Mouse (Mus musculus) myocyte (in vitro differentiated cells): ENCODE measurements at regions not wholly inside any gene's neighbourhood (a gene's known extent, or its start where the extent isn't known, plus 50 kb on each side); places are given as distances from the start of the nearest gene placed in this dataset.
A peak's percentile ranks its signal among the peaks of the same experiment; 100 is the strongest.

Experiments used
- H3K27me3 ChIP-seq: one replicate; pipeline ENCODE4 v1.6.1; 2011; ENCODE audit not compliant: control insufficient read depth, insufficient read depth, insufficient read length
- H3K36me3 ChIP-seq: one replicate; pipeline ENCODE4 v1.6.1; 2011; ENCODE audit not compliant: control insufficient read depth, insufficient read depth
- H3K4me2 ChIP-seq: one replicate; pipeline ENCODE4 v1.6.1; 2011; ENCODE audit warnings: low read depth, control low read depth
- H3K4me3 ChIP-seq: one replicate; pipeline ENCODE4 v1.5.1; 2011; ENCODE audit warnings: mild to moderate bottlenecking, control low read depth, moderate library complexity
- H3K79me2 ChIP-seq: one replicate; pipeline ENCODE4 v1.6.1; 2011; ENCODE audit not compliant: control insufficient read depth, insufficient read depth
- H3ac ChIP-seq: one replicate; pipeline ENCODE4 v1.6.1; 2011; ENCODE audit not compliant: control insufficient read depth, insufficient read length
- CEBPB ChIP-seq: IDR thresholded peaks from 2 replicates; pipeline ENCODE4 v1.6.1; 2011; ENCODE audit warnings: mild to moderate bottlenecking, moderate library complexity; ENCODE audit not compliant: poor library complexity, insufficient read depth, severe bottlenecking
- E2F4 ChIP-seq: IDR thresholded peaks from one replicate; pipeline ENCODE4 v1.6.1; 2011; ENCODE audit warnings: mild to moderate bottlenecking, control low read depth, moderate library complexity; ENCODE audit not compliant: insufficient read depth
- MAX ChIP-seq: IDR thresholded peaks from one replicate; pipeline ENCODE4 v1.6.1; 2011; ENCODE audit warnings: low read depth, mild to moderate bottlenecking, control low read depth
- MYOD1 ChIP-seq, 3 experiments: IDR thresholded peaks; one replicate each; pipeline ENCODE4 v1.6.1; 2011; ENCODE audit warnings: control low read depth in 2 of 3, low read depth in 2 of 3, mild to moderate bottlenecking in 2 of 3, moderate library complexity in 1 of 3; ENCODE audit not compliant: insufficient read length in 2 of 3, control insufficient read depth in 1 of 3
- MYOG ChIP-seq, 3 experiments: IDR thresholded peaks; one replicate each; pipeline ENCODE4 v1.6.1; 2011; ENCODE audit warnings: control low read depth in 2 of 3, low read depth in 2 of 3, mild to moderate bottlenecking in 2 of 3; ENCODE audit not compliant: insufficient read length in 2 of 3, control insufficient read depth in 1 of 3, insufficient read depth in 1 of 3
- POLR2A ChIP-seq: IDR thresholded peaks from one replicate; pipeline ENCODE4 v1.6.1; 2011; ENCODE audit warnings: low read depth, mild to moderate bottlenecking, control low read depth, moderate library complexity; ENCODE audit not compliant: insufficient read length
- POLR2AphosphoS2 ChIP-seq: IDR thresholded peaks from one replicate; pipeline ENCODE4 v1.6.1; 2011; ENCODE audit warnings: low read depth, control low read depth; ENCODE audit not compliant: insufficient read length
- REST ChIP-seq: IDR thresholded peaks from one replicate; pipeline ENCODE4 v1.6.1; 2011; ENCODE audit warnings: mild to moderate bottlenecking, control low read depth, moderate library complexity; ENCODE audit not compliant: insufficient read depth, insufficient read length
- SRF ChIP-seq: IDR thresholded peaks from one replicate; pipeline ENCODE4 v1.6.1; 2011; ENCODE audit warnings: low read depth; ENCODE audit not compliant: control insufficient read depth, insufficient read length
- TCF12 ChIP-seq: IDR thresholded peaks from one replicate; pipeline ENCODE4 v1.6.1; 2011; ENCODE audit warnings: mild to moderate bottlenecking, control low read depth; ENCODE audit not compliant: poor library complexity, insufficient read depth, severe bottlenecking
- TCF3 ChIP-seq: IDR thresholded peaks from one replicate; pipeline ENCODE4 v1.6.1; 2011; ENCODE audit warnings: low read depth, control low read depth; ENCODE audit not compliant: insufficient read length
- USF1 ChIP-seq: IDR thresholded peaks from one replicate; pipeline ENCODE4 v1.6.1; 2011; ENCODE audit warnings: low read depth, mild to moderate bottlenecking, control low read depth, moderate library complexity

DNA sequence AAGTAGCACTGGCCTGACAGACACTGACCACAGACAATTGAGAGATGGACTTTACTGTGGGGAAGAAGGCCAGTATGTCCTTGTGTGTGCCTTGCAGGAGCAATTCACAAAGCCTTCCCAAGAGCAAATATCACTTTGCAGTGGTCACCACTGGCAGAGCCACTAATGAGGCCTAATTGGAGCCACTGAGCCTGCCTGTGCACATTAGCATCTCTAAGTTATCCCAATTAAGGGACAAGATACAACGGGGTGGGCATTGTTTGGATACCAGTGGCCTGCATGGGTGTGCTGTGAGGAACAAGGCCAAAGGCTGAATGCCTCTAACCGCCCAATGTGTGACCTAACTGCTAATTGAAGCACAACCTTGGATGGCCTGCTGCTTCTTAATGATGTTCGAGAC lies 433.4 kb upstream of the Ptbp2 start:
- Histone ChIP-seq H3K36me3 (no peaks in the 10 kb centered on the region), H3ac (no peak overlapping the region), H3K27me3 (no peaks in the 10 kb centered on the region), H3K4me2 (no peak overlapping the region), H3K4me3 (no peak overlapping the region), H3K79me2 (no peaks in the 10 kb centered on the region)
- TF ChIP-seq REST (no peak), POLR2AphosphoS2 (no peak), E2F4 (no peak), TCF12 (no peak), TCF3 (no peak)

DNA sequence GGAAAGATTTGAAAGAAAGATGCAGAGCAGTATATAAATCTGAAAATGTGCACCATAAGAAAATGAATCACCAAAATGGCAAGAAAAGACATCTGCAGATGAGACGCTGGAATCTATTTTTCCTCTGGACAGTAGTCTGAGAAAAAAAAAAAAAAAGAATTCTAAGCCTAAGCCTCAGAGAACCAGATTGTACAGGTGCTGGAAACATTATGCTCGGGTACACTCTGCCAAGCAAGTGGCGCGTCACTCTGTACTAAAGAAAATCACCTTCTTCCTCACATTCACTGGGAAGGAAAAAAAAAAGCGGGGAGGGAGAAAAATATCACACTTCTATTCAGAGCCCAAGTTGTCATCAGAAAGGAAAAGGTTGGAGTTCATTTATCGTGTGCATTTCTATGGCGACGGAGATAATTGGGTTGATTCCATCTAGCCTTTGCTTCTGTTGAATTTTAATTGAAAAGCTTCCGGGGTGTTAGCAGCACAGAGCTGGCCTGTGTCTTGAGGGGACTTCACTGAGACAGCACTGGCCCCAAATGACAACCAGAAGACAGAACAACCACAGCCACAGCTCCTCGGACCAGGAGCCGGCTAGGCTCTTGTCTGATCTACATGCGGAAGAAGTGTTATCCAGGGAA lies 430.5 kb upstream of the Ptbp2 start:
- Histone ChIP-seq H3K4me3 (no peak overlapping the region), H3ac (no peak overlapping the region), H3K79me2 (no peaks in the 10 kb centered on the region), H3K27me3 (no peaks in the 10 kb centered on the region), H3K36me3 (no peaks in the 10 kb centered on the region), H3K4me2 (no peak overlapping the region)
- no peak for TF ChIP-seq REST
- no peak for TF ChIP-seq MAX
- no peak for TF ChIP-seq TCF12
- no peak for TF ChIP-seq USF1
- TF ChIP-seq MYOD1 (IDR thresholded peaks at IDR 0.05; ENCODE audit: control insufficient read depth in 1 of 3, insufficient read length in 2 of 3, low read depth in 2 of 3): no peak
- TF ChIP-seq CEBPB: no peak
- no peak for TF ChIP-seq POLR2A
- TF ChIP-seq TCF3: no peak
- TF ChIP-seq SRF: no peak
- no peak for TF ChIP-seq E2F4
- no peak for TF ChIP-seq POLR2AphosphoS2
- no peak for TF ChIP-seq MYOG (IDR thresholded peaks at IDR 0.05; ENCODE audit: control insufficient read depth in 1 of 3, insufficient read depth in 1 of 3, insufficient read length in 2 of 3, low read depth in 2 of 3)

DNA sequence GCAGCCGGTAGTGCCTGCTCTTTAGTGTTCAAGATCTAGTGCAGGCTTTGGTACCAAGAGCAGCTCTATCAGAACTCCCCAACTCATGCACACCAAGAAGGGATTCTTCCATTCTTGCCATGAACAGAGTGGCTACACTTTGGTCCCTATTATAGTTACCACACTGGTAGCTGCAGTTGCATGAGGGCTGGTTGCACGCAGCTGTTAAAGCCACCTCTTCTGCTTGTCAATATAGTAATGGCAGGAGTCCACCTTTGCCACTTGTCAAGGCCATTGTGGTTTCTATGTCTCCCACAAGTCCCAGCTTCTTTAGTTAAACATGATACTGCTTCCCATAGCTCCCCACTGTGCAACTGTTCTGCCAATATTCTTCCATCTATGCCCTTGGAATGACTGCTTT lies 415.1 kb upstream of the Ptbp2 start:
- H3K27me3 ChIP-seq: no peaks in the 10 kb centered on the region
- H3ac ChIP-seq: no peak overlapping the region
- TF ChIP-seq MYOD1 (IDR thresholded peaks at IDR 0.05; ENCODE audit: control insufficient read depth in 1 of 3, insufficient read length in 2 of 3, low read depth in 2 of 3) (peak in 2 of 3 experiments; percentile 60 to 73), POLR2A (no peak), MYOG (IDR thresholded peaks at IDR 0.05; ENCODE audit: control insufficient read depth in 1 of 3, insufficient read depth in 1 of 3, insufficient read length in 2 of 3, low read depth in 2 of 3) (peak in 2 of 3 experiments; percentile 29 to 31), TCF12 (peak; percentile 3)
- H3K36me3 ChIP-seq: no peaks in the 10 kb centered on the region
- H3K4me2 ChIP-seq: no peak overlapping the region
- no peaks in the 10 kb centered on the region for H3K79me2 ChIP-seq
- no peak overlapping the region for H3K4me3 ChIP-seq

DNA sequence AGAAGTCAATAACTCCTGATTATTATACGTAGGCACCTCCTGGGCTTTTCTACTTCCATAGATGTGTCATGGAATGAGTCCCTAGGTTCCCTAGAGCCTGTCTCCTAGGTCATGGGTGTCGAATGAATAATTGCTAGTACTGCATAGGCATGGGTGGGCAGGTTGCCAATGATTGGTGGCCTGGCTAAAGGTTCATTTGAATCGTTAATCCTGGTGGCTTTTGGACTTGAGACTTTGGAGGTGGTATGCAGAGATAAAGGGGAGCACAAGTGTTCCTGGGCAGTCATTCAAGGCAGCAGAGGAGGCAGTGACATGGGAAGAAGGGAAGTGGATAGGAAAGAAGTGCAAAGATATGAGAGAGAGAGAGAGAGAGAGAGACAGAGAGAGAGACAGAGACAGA lies 410.2 kb upstream of the Ptbp2 start:
- no peaks in the 10 kb centered on the region for H3K27me3 ChIP-seq
- no peak overlapping the region for H3K4me2 ChIP-seq
- TF ChIP-seq TCF12: no peak
- TF ChIP-seq POLR2AphosphoS2: no peak
- TF ChIP-seq REST: no peak
- no peak for TF ChIP-seq MYOG (IDR thresholded peaks at IDR 0.05; ENCODE audit: control insufficient read depth in 1 of 3, insufficient read depth in 1 of 3, insufficient read length in 2 of 3, low read depth in 2 of 3)
- no peak for TF ChIP-seq TCF3
- TF ChIP-seq MYOD1 (IDR thresholded peaks at IDR 0.05; ENCODE audit: control insufficient read depth in 1 of 3, insufficient read length in 2 of 3, low read depth in 2 of 3): no peak
- TF ChIP-seq SRF: no peak
- TF ChIP-seq MAX: no peak
- no peak for TF ChIP-seq POLR2A
- no peak for TF ChIP-seq E2F4
- no peak for TF ChIP-seq USF1
- TF ChIP-seq CEBPB: no peak
- H3K36me3 ChIP-seq: no peaks in the 10 kb centered on the region
- H3K4me3 ChIP-seq: no peak overlapping the region
- no peak overlapping the region for H3ac ChIP-seq
- no peaks in the 10 kb centered on the region for H3K79me2 ChIP-seq

DNA sequence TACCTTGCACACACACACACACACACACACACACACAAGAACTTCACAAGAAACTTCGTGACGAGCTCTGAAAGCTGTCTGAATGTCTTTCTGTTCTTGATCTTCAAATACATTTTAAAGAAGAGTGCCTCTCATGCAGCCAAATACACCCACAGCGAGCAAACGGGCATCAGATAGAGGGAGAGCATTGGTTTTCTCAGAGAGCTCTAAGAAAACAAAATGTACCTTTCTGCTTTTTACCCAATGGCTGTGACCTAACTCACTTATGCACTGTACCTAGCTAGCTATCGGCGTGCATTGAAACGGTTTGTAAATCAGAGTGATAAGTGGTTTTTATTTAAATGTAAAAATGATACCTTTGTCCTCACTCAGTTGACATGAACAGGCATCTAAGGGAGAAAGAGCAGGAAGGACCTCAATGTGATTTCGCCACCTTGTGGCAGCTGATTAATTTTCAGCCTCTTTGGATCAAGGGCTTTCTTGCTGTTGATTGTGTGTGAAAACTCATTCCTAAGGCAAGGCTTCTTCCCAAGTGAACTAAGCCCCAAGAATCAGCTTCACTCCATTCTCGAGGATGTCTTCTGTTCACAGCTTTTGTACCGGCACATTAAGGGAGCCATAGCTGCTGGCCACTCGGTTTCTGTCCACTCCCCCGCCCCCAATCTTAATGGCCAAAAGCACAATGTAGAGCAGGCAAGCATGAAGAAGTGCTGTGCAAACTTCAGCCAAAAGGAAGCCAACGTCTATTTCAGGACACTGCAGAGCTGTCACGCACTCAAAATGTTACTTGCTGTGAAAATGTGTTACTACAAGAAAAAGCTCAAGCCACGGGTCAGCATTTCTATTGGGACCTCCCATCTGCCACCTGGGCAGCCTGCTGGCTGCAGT lies 408.4 kb upstream of the Ptbp2 start:
- no peak overlapping the region for H3K4me2 ChIP-seq
- no peak overlapping the region for H3ac ChIP-seq
- H3K36me3 ChIP-seq: no peaks in the 10 kb centered on the region
- no peak for TF ChIP-seq MYOG (IDR thresholded peaks at IDR 0.05; ENCODE audit: control insufficient read depth in 1 of 3, insufficient read depth in 1 of 3, insufficient read length in 2 of 3, low read depth in 2 of 3)
- TF ChIP-seq USF1: no peak
- TF ChIP-seq SRF: no peak
- TF ChIP-seq TCF3: no peak
- TF ChIP-seq MAX: no peak
- TF ChIP-seq POLR2A: no peak
- TF ChIP-seq POLR2AphosphoS2: no peak
- no peak for TF ChIP-seq TCF12
- no peak for TF ChIP-seq CEBPB
- TF ChIP-seq E2F4: no peak
- TF ChIP-seq REST: no peak
- H3K4me3 ChIP-seq: no peak overlapping the region
- no peaks in the 10 kb centered on the region for H3K79me2 ChIP-seq
- no peaks in the 10 kb centered on the region for H3K27me3 ChIP-seq
